Mouse (Mus musculus) midbrain, postnatal 0 days (tissue): ENCODE measurements around the gene Smug1. TPM values are rescaled to one million over a fixed set of nuclear protein-coding genes. Genes with fewer than 3 reads are reported as not detected.

Experiments used
- ATAC-seq: fragments of 200-750 bp; cut with Nextera tagmentation; 2 replicates; pipeline ENCODE4 v1.8.0; 2017; ENCODE audit warnings: moderate number of reproducible peaks, mild to moderate bottlenecking, moderate TSS enrichment, moderate library complexity; ENCODE audit not compliant: low FRiP score
- DNase-seq: peaks from one replicate; pipeline ENCODE4 v3.0.0-alpha.2; 2015; ENCODE audit warnings: low spot score
- H3K27ac ChIP-seq: fragments of 300-500 bp; sonication (generic); 2 replicates; pipeline ENCODE4 v1.5.1; 2014; ENCODE audit warnings: low read depth, mild to moderate bottlenecking, low read length, mixed read lengths
- H3K27me3 ChIP-seq: fragments of 300-500 bp; sonication (generic); 2 replicates; pipeline ENCODE4 v1.6.1; 2014; ENCODE audit warnings: low read length, control low read depth, mixed read lengths; ENCODE audit not compliant: insufficient read depth
- H3K36me3 ChIP-seq: fragments of 300-500 bp; sonication (generic); 2 replicates; pipeline ENCODE4 v1.6.1; 2014; ENCODE audit warnings: low read length, control low read depth, mixed read lengths; ENCODE audit not compliant: insufficient read depth
- H3K4me1 ChIP-seq: fragments of 300-500 bp; sonication (generic); 2 replicates; pipeline ENCODE4 v1.6.1; 2014; ENCODE audit warnings: mild to moderate bottlenecking, control low read depth, antibody characterized with exemption, low read length, mixed read lengths; ENCODE audit not compliant: insufficient read depth
- H3K4me2 ChIP-seq: fragments of 300-500 bp; sonication (generic); 2 replicates; pipeline ENCODE4 v1.6.1; 2014; ENCODE audit warnings: low read depth, mild to moderate bottlenecking, low read length, mixed read lengths; ENCODE audit not compliant: poor library complexity, severe bottlenecking
- H3K4me3 ChIP-seq: fragments of 300-500 bp; sonication (generic); 2 replicates; pipeline ENCODE4 v1.5.1; 2014; ENCODE audit warnings: low read depth, mild to moderate bottlenecking, low read length, moderate library complexity
- H3K9ac ChIP-seq: fragments of 300-500 bp; sonication (generic); replicated peaks from 2 replicates; pipeline ENCODE4 v1.6.1; 2014; ENCODE audit warnings: mild to moderate bottlenecking, low read length, moderate library complexity, mixed read lengths; ENCODE audit not compliant: poor library complexity, severe bottlenecking
- H3K9me3 ChIP-seq: fragments of 300-500 bp; sonication (generic); 2 replicates; pipeline ENCODE4 v1.6.1; 2016; ENCODE audit warnings: low read length, control low read depth
- CTCF ChIP-seq: IDR thresholded peaks from 2 replicates; pipeline ENCODE4 v1.5.1; 2016; ENCODE audit warnings: antibody characterized with exemption, mild to moderate bottlenecking
- WGBS: fragments of 180-500 bp; shearing (Covaris S2); extraction: QIAGEN DNeasy Blood & Tissue Kit; methylation state at CpG from one replicate; pipeline ENCODE4 v1.1.7; 2014; 5-methylcytosine and 5-hydroxymethylcytosine counted together
- polyA plus RNA-seq: library from polyadenylated mRNA; unstranded; fragments of >200 nt; fragmentation: Nextera tagmentation; extraction: Ambion mirVana; gene quantifications from 2 replicates; pipeline ENCODE4 v1.2.1, GENCODE M21; 2015
- total RNA-seq: library from RNA; depleted of rRNA; stranded (reverse); fragments of >200 nt; gene quantifications from 2 replicates; pipeline ENCODE4 v1.2.3, GENCODE M21; 2014

Smug1 gene
- total and polyA plus RNA-seq, 2 experiments from 2014 or later = 14.1 to 33.2 TPM

DNA sequence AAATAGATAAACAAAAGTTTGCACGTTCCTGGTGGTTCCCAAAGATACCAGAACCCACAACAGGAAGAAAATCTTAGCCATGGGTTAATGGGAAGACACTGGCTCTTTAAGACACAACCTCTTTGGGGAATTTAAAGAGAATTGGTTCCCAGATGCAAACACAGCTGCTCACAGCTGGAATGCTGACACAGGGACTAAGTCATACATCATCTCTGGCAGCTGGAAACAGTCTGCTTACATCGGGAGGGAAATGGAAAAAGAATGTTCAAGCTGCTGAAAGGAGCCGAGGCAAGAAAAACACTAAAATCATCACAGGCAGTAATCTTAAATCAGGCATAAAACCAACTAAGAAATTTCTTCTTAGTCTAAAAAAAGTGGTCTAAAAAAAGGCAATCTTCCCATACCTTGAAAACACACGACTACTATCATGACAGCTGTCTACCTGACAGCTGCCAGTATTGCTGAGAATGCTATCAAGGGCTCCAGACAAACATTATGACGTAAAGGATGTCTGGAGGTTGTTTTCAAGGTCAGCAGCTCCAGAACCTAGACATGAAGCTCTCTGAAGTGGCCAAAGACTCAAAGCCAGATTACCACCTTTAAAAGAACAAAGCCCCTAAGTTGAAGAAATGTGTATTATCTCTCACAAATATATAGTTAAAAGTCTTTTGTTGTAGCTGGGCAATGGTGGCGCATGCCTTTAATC lies 35.3 kb upstream of the Smug1 start:
- Histone ChIP-seq H3K9me3 (no peaks in the 10 kb centered on the region), H3K4me1 (no peaks in the 10 kb centered on the region), H3K27ac (0 out of 2 replicates have a peak overlapping the region, but pooled peaks have one; percentile 3), H3K4me2 (no peak overlapping the region), H3K9ac (no peak overlapping the region), H3K27me3 (no peaks in the 10 kb centered on the region), H3K36me3 (peaks cover 38% of the 10 kb centered on the region), H3K4me3 (no peak overlapping the region)
- DNase-seq (peak; percentile 54), ATAC-seq (no peak)
- 72% methylated on average over 6 of the region's 6 CpGs for WGBS
- no peak for TF ChIP-seq CTCF

DNA sequence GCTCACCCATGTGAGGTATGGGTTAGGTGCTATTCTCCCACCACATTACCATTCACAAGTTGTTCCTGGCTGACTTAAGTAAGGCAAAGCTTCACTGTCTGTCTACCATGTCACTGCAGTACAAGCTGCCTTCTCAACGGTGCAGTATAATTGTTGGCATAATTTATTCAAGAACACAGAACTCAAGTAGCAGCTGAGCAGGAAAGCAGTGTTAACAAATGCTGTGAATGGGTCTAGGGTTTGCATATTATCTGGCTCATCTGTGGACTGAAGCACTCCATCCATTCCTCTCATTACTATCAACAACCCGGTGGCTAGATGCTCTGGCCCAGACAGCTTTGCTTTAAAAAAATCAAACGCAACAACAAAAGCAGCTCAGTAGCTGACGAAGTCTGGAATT lies 30.9 kb upstream of the Smug1 start:
- Histone ChIP-seq H3K27me3 (no peaks in the 10 kb centered on the region), H3K4me1 (no peaks in the 10 kb centered on the region), H3K27ac (no peak overlapping the region), H3K36me3 (peaks cover 28% of the 10 kb centered on the region), H3K9me3 (no peaks in the 10 kb centered on the region), H3K4me3 (no peak overlapping the region), H3K4me2 (no peak overlapping the region), H3K9ac (no peak overlapping the region)
- no peak for TF ChIP-seq CTCF
- ATAC-seq (no peak), DNase-seq (no peak)
- WGBS = 85% methylated on average over 4 of the region's 4 CpGs

DNA sequence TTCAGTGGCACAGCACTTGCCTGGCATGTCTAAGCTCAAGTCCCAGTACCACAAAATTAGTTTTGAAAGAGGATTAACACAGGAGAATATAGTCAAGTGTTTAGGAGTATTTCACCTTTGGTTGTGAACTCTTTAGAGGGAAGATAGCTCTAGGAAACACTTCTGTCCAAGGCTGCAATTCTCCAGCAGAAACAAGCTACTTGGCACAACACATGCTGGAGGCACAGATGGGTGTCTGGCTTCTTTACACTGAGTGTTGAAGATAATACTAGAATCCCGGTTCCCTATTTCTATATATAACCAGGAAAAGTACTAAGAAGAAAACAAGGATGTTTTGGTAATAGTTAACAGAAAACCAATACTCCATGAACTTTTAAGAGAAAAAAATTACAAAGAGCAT lies 29.9 kb upstream of the Smug1 start:
- 86% methylated on average over 1 of the region's 1 CpGs for WGBS
- DNase-seq = no peak
- Histone ChIP-seq H3K9ac (no peak overlapping the region), H3K9me3 (no peaks in the 10 kb centered on the region), H3K27ac (no peak overlapping the region), H3K4me3 (no peak overlapping the region), H3K36me3 (peaks cover 28% of the 10 kb centered on the region), H3K27me3 (no peaks in the 10 kb centered on the region), H3K4me2 (no peak overlapping the region), H3K4me1 (no peaks in the 10 kb centered on the region)
- no peak for ATAC-seq
- TF ChIP-seq CTCF = no peak

DNA sequence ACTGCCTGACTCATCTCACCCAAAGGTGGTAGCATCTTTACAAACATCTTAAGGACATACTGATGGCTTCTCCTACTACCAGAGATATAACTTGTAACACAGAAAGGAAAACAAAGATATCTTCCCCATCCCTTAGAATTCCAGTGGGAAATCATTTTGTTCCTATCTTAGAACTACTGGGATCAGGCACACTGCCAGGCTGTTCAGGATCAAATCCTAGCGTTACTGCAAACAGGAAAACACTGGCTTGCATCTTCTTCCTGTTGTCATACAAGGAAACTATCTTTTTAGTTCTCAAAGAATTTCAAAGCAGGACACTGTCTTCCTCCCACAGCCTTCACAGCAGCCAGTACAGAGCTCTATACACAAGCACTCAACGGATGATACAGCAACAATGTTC lies 26.7 kb upstream of the Smug1 start:
- Histone ChIP-seq H3K36me3 (peaks cover 17% of the 10 kb centered on the region), H3K27me3 (no peaks in the 10 kb centered on the region), H3K4me1 (no peaks in the 10 kb centered on the region), H3K27ac (no peak overlapping the region), H3K9ac (no peak overlapping the region), H3K4me2 (no peak overlapping the region), H3K9me3 (no peaks in the 10 kb centered on the region), H3K4me3 (no peak overlapping the region)
- DNase-seq (no peak), ATAC-seq (no peak)
- no peak for TF ChIP-seq CTCF
- WGBS = 85% methylated on average over 2 of the region's 2 CpGs

DNA sequence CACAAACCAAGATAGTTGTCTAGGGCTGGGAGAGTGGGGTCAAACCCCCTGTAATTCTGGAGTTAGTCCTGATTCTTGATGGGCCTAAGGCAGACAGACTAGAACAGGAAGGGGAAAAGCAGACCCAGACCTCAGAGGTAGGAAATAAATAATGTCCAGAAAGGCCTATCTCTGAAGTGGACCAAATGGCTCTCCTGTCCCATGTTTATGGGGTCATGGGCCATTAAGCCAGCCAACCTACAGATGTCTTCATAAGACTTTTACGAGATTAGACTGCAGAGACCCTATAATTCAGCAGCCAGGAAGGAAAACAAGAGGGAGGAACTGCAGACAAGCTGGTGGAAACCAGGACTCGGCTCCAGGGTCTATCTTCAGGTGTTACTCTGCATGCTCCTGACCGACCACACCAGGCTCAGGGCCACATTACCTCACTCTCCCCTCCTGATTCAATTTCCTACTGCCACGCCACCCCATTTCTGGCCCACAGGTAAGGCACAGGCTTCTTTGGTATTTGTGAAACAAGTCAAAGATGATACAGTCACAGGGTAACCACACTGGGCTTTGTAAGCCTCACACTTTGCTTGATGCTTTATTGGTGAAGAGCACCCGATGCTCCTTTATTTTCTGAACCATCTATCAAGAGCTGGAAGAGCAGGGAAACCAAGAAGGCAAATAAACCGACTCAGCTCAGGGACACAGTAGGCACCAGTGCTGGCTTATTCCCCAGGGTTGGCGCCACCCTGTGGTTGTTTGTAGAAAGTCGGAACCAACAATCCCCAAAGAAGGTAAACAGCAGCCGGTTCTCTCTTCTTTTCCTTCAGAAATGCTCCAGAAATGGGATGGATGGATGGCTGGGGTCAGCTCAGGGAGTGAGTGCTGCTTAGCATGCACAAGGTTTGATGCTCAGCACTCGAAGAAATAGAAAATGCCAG lies 23.9 kb upstream of the Smug1 start:
- Histone ChIP-seq H3K27ac (no peak overlapping the region), H3K4me2 (no peak overlapping the region), H3K4me1 (no peaks in the 10 kb centered on the region), H3K36me3 (0 out of 2 replicates have a peak, but pooled peaks cover 7% of the 10 kb centered on the region), H3K27me3 (no peaks in the 10 kb centered on the region), H3K9ac (no peak overlapping the region), H3K4me3 (no peak overlapping the region), H3K9me3 (no peaks in the 10 kb centered on the region)
- DNase-seq (peak; percentile 74), ATAC-seq (no peak)
- 66% methylated on average over 10 of the region's 10 CpGs for WGBS
- peak; percentile 80 for TF ChIP-seq CTCF

DNA sequence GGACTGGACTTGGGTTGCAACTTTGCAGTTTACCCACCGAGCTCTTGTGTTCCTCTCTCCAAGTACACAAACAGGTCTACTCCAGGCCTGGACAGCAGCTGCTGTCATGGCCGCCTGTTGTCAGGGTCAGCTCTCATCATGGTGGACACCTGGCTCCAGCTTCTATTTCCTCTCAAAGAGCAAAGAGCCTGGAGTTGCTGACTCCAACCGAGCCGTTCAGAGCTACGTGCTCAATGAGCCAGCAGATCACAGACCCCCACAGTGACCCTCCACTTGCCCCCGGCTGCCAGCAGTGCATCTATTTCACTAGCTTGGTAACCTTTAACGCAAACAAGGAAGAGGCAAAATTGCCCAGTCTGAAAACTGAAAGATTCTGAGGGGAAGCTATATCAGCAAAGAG lies 23.2 kb upstream of the Smug1 start:
- Histone ChIP-seq H3K4me1 (no peaks in the 10 kb centered on the region), H3K27me3 (no peaks in the 10 kb centered on the region), H3K9me3 (no peaks in the 10 kb centered on the region), H3K27ac (no peak overlapping the region), H3K36me3 (0 out of 2 replicates have a peak, but pooled peaks cover 7% of the 10 kb centered on the region), H3K4me3 (no peak overlapping the region), H3K4me2 (no peak overlapping the region), H3K9ac (no peak overlapping the region)
- 75% methylated on average over 7 of the region's 7 CpGs for WGBS
- TF ChIP-seq CTCF = no peak
- ATAC-seq = no peak
- DNase-seq = no peak
